ENCODE assay signal across 8 mouse cellular contexts in genomic region chr2:9877966-9878563, GRCm38 (mm10). TPM values are rescaled to one million over a fixed set of nuclear protein-coding genes. Genes with fewer than 3 reads are reported as not detected.
DNase-seq lines count a peak whose midpoint lies in the region; ATAC-seq and TF ChIP-seq lines count a peak whose summit lies in the region.

No protein-coding gene starts in this region.

- peak overlapping the region; percentile 62 for H3K9ac ChIP-seq in heart, embryonic 14.5 days (ENCODE audit: low read length)
- H3K9ac ChIP-seq in hindbrain, embryonic 13.5 days = peak overlapping the region; percentile 65
- peak overlapping the region; percentile 38 for H3K9ac ChIP-seq in midbrain, embryonic 15.5 days

- peak overlapping the region; percentile 6 to 48 for H3K27ac ChIP-seq in heart, embryonic 14.5 days (replicated peaks in 1 of 2; ENCODE audit: control insufficient read depth in 1 of 2, insufficient read depth in 1 of 2, low read depth in 2 of 2, low read length in 2 of 2)
- H3K27ac ChIP-seq in hindbrain, embryonic 13.5 days = peak overlapping the region; percentile 62; the same call in 1 of the 2 replicates
- peak overlapping the region; percentile 81 for H3K27ac ChIP-seq in midbrain, embryonic 15.5 days

- ATAC-seq in heart, embryonic 14.5 days (ENCODE audit: insufficient number of reproducible peaks, insufficient read depth, low FRiP score, low read depth) = no peak
- no peak for ATAC-seq in G1E (ENCODE audit: extremely low read depth, insufficient number of reproducible peaks, low FRiP score, poor library complexity, severe bottlenecking)
- no peak for ATAC-seq in hindbrain, embryonic 13.5 days (ENCODE audit: low FRiP score)
- ATAC-seq in midbrain, embryonic 15.5 days (replicated peaks) = no peak

- H3K27me3 ChIP-seq in heart, embryonic 14.5 days (ENCODE audit: control insufficient read depth, insufficient read depth, low read length) = peaks cover 61% of the 10 kb centered on the region
- peaks cover 39% of the 10 kb centered on the region for H3K27me3 ChIP-seq in G1E (ENCODE audit: insufficient read depth, low read length)
- H3K27me3 ChIP-seq in hindbrain, embryonic 13.5 days = peaks cover 95% of the 10 kb centered on the region
- peaks cover 50% of the 10 kb centered on the region for H3K27me3 ChIP-seq in midbrain, embryonic 15.5 days (replicated peaks)

- TF ChIP-seq CTCF in G1E (IDR thresholded peaks at IDR 0.05; ENCODE audit: low read depth, low read length) = no peak

- no peaks in the 10 kb centered on the region for H3K36me3 ChIP-seq in heart, embryonic 14.5 days (ENCODE audit: control insufficient read depth, insufficient read depth, low read length)
- peaks cover 48% of the 10 kb centered on the region for H3K36me3 ChIP-seq in G1E (replicated peaks)
- H3K36me3 ChIP-seq in hindbrain, embryonic 13.5 days = no peaks in the 10 kb centered on the region
- H3K36me3 ChIP-seq in midbrain, embryonic 15.5 days (replicated peaks) = no peaks in the 10 kb centered on the region

- H3K4me3 ChIP-seq in heart, embryonic 14.5 days (ENCODE audit: control insufficient read depth in 1 of 2, insufficient read depth in 1 of 2, low read depth in 1 of 2, low read length in 2 of 2) = peak overlapping the region; percentile 55 to 60
- H3K4me3 ChIP-seq in G1E (ENCODE audit: low read depth, low read length) = peak overlapping the region; percentile 72
- peak overlapping the region; percentile 41 for H3K4me3 ChIP-seq in hindbrain, embryonic 13.5 days
- peak overlapping the region; percentile 43 for H3K4me3 ChIP-seq in midbrain, embryonic 15.5 days

- DNase-seq in heart, postnatal 25 days (ENCODE audit: low spot score) = no peak
- no peak for DNase-seq in G1E (ENCODE audit: low spot score)
- no peak for DNase-seq in cerebellum, postnatal 36 days
- DNase-seq in urinary bladder, adult 18-20 months (ENCODE audit: low spot score in 2 of 2) = no peak
- DNase-seq in adrenal gland, postnatal 14 days = no peak

- peaks cover 16 to 28% of the 10 kb centered on the region in 2 experiments; a peak in 3 of 4 replicates for H3K4me1 ChIP-seq in heart, embryonic 14.5 days (ENCODE audit: control insufficient read depth in 2 of 2, insufficient read depth in 2 of 2, low read length in 2 of 2)
- peaks cover 52% of the 10 kb centered on the region for H3K4me1 ChIP-seq in G1E (ENCODE audit: insufficient read depth, low read depth, low read length)
- peaks cover 51% of the 10 kb centered on the region for H3K4me1 ChIP-seq in hindbrain, embryonic 13.5 days (replicated peaks)
- H3K4me1 ChIP-seq in midbrain, embryonic 15.5 days = peaks cover 31% of the 10 kb centered on the region

- no peaks in the 10 kb centered on the region for H3K9me3 ChIP-seq in heart, embryonic 14.5 days (ENCODE audit: control insufficient read depth, low read length)
- peaks cover 8% of the 10 kb centered on the region for H3K9me3 ChIP-seq in G1E (replicated peaks)
- no peaks in the 10 kb centered on the region for H3K9me3 ChIP-seq in hindbrain, embryonic 13.5 days
- no peaks in the 10 kb centered on the region for H3K9me3 ChIP-seq in midbrain, embryonic 15.5 days

- peak overlapping the region; percentile 95 for H3K4me2 ChIP-seq in heart, embryonic 14.5 days (ENCODE audit: low read length)
- peak overlapping the region; percentile 61 for H3K4me2 ChIP-seq in hindbrain, embryonic 13.5 days
- peak overlapping the region; percentile 67 for H3K4me2 ChIP-seq in midbrain, embryonic 15.5 days

- intact Hi-C loops in heart, postnatal 25 days (cut with DNase I) = loop anchor here (10.0 kb wide), 2 partner anchors 253 to 343 kb away; no protein-coding TSS in a partner anchor

- WGBS in heart, embryonic 14.5 days = under 1% methylated on average over 19 of the region's 19 CpGs
- WGBS in hindbrain, embryonic 13.5 days = 1% methylated on average over 19 of the region's 19 CpGs
- WGBS in midbrain, embryonic 15.5 days = under 1% methylated on average over 19 of the region's 19 CpGs

RNA-seq across cellular contexts. Expression of gene 4930412O13Rik, which starts 3.0 kb away (rescaled TPM):
- 0.57 TPM in 1 of 2 replicates, not detected in the other for polyA plus RNA-seq in heart, embryonic 14.5 days (2014; fragmentation: Nextera tagmentation; extraction: Ambion mirVana)
- total RNA-seq in heart, postnatal 25 days (2021) = not detected
- not detected in 2 replicates for total RNA-seq in G1E (2014; fragmentation: Nextera tagmentation)
- total RNA-seq in G1E (2017) = not detected in 2 replicates
- not detected in 2 replicates for polyA plus RNA-seq in G1E (2012)
- polyA plus RNA-seq in hindbrain, embryonic 13.5 days (2015; fragmentation: Nextera tagmentation; extraction: Ambion mirVana) = 1.1 and 2.5 TPM in 2 replicates
- 1.3 and 2.2 TPM in 2 replicates for polyA plus RNA-seq in midbrain, embryonic 15.5 days (2015; fragmentation: Nextera tagmentation; extraction: Ambion mirVana)
- 1.3 and 1.4 TPM in 2 replicates for total RNA-seq in adrenal gland, postnatal 14 days (2021)

RNA-seq across cellular contexts. Expression of gene 9230102O04Rik, which starts 11.3 kb away (rescaled TPM):
- not detected in 2 replicates for polyA plus RNA-seq in heart, embryonic 14.5 days (2014; fragmentation: Nextera tagmentation; extraction: Ambion mirVana)
- total RNA-seq in heart, postnatal 25 days (2021) = not detected
- 12.2 and 13.6 TPM in 2 replicates for total RNA-seq in G1E (2014; fragmentation: Nextera tagmentation)
- total RNA-seq in G1E (2017) = 3.9 and 5.0 TPM in 2 replicates
- 2.9 and 4.9 TPM in 2 replicates for polyA plus RNA-seq in G1E (2012)
- polyA plus RNA-seq in hindbrain, embryonic 13.5 days (2015; fragmentation: Nextera tagmentation; extraction: Ambion mirVana) = 1.4 and 2.7 TPM in 2 replicates
- polyA plus RNA-seq in midbrain, embryonic 15.5 days (2015; fragmentation: Nextera tagmentation; extraction: Ambion mirVana) = 4.0 and 4.8 TPM in 2 replicates
- not detected in 2 replicates for total RNA-seq in adrenal gland, postnatal 14 days (2021)

RNA-seq across cellular contexts. Expression of gene Gata3, which starts 11.8 kb away (rescaled TPM):
- polyA plus RNA-seq in heart, embryonic 14.5 days (2014; fragmentation: Nextera tagmentation; extraction: Ambion mirVana) = 2.4 and 3.1 TPM in 2 replicates
- 1 to 10 TPM; 1.1 to 1.7 TPM for total RNA-seq in heart, postnatal 25 days (2021)
- total RNA-seq in G1E (2014; fragmentation: Nextera tagmentation) (13.5 and 19.2 TPM in 2 replicates), G1E (2017) (1.9 TPM in 2 replicates)
- polyA plus RNA-seq in G1E (2012) = 17.8 and 18.4 TPM in 2 replicates
- 32.3 and 59.4 TPM in 2 replicates for polyA plus RNA-seq in hindbrain, embryonic 13.5 days (2015; fragmentation: Nextera tagmentation; extraction: Ambion mirVana)
- 99.1 and 116 TPM in 2 replicates for polyA plus RNA-seq in midbrain, embryonic 15.5 days (2015; fragmentation: Nextera tagmentation; extraction: Ambion mirVana)
- 17.3 and 19.1 TPM in 2 replicates for total RNA-seq in adrenal gland, postnatal 14 days (2021)

Comparison
In these comparisons a context has a peak if more than half of its experiments do, and no peak if none do; other contexts are left out.
1. H3K27ac ChIP-seq: peak in every context shown above with its lines; median percentile 81 in midbrain, embryonic 15.5 days; 62 in hindbrain, embryonic 13.5 days; 27 in heart, embryonic 14.5 days.